Mouse (Mus musculus) urinary bladder, postnatal 4 days (tissue): ENCODE measurements at regions not wholly inside any gene's neighbourhood (a gene's known extent, or its start where the extent isn't known, plus 50 kb on each side); places are given as distances from the start of the nearest gene placed in this dataset.

Source experiments
- DNase-seq, 2 experiments: peaks; one replicate each; pipeline ENCODE4 v3.0.0; 2021 to 2022; ENCODE audit warnings: low spot score in 2 of 2

GRCm38 (mm10) chr4:153321085-153321484 is 161.5 kb downstream of the Ajap1 start:
- no peak for DNase-seq

- no peak for DNase-seq
Measured at GRCm38 (mm10) chr4:153320602-153321001, 162.0 kb downstream of the Ajap1 start.

- DNase-seq = no peak
Measured at GRCm38 (mm10) chr4:153316964-153317724, 165.5 kb downstream of the Ajap1 start.

GRCm38 (mm10) chr4:153316519-153316918 is 166.1 kb downstream of the Ajap1 start:
- no peak for DNase-seq

- no peak for DNase-seq
Measured at GRCm38 (mm10) chr4:153313961-153314360, 168.7 kb downstream of the Ajap1 start.

GRCm38 (mm10) chr4:153311574-153311973 is 171.0 kb downstream of the Ajap1 start:
- no peak for DNase-seq

GRCm38 (mm10) chr4:153310641-153311040 is 172.0 kb downstream of the Ajap1 start:
- DNase-seq = no peak

- no peak for DNase-seq
Measured at GRCm38 (mm10) chr4:153303521-153303920, 179.1 kb downstream of the Ajap1 start.

- no peak for DNase-seq
Measured at GRCm38 (mm10) chr4:153302855-153303254, 179.8 kb downstream of the Ajap1 start.

GRCm38 (mm10) chr4:153298277-153298676 is 184.3 kb downstream of the Ajap1 start:
- no peak for DNase-seq

GRCm38 (mm10) chr4:153294828-153295227 is 187.8 kb downstream of the Ajap1 start:
- no peak for DNase-seq

GRCm38 (mm10) chr4:153293137-153293536 is 189.5 kb downstream of the Ajap1 start:
- DNase-seq = no peak

GRCm38 (mm10) chr4:153288362-153288761 is 194.2 kb downstream of the Ajap1 start:
- no peak for DNase-seq

GRCm38 (mm10) chr4:153284209-153284608 is 198.4 kb downstream of the Ajap1 start:
- DNase-seq = no peak

GRCm38 (mm10) chr4:153276571-153276970 is 206.0 kb downstream of the Ajap1 start:
- DNase-seq = no peak

GRCm38 (mm10) chr4:153271376-153271775 is 211.2 kb downstream of the Ajap1 start:
- DNase-seq = no peak

- no peak for DNase-seq
Measured at GRCm38 (mm10) chr4:153263216-153263805, 219.3 kb downstream of the Ajap1 start.

GRCm38 (mm10) chr4:153260941-153261557 is 221.6 kb downstream of the Ajap1 start:
- no peak for DNase-seq

- DNase-seq = no peak
Measured at GRCm38 (mm10) chr4:153251943-153252342, 230.7 kb downstream of the Ajap1 start.

- DNase-seq = no peak
Measured at GRCm38 (mm10) chr4:153251311-153251710, 231.3 kb downstream of the Ajap1 start.

- DNase-seq = no peak
Measured at GRCm38 (mm10) chr4:153236680-153237079, 245.9 kb downstream of the Ajap1 start.

- no peak for DNase-seq
Measured at GRCm38 (mm10) chr4:153233762-153234161, 248.8 kb downstream of the Ajap1 start.

GRCm38 (mm10) chr4:153229221-153229620 is 253.4 kb downstream of the Ajap1 start:
- no peak for DNase-seq
